Comparison of ENCODE assay signal across 19 mouse cellular contexts in genomic region chr8:54503104-54503503, GRCm38 (mm10).
"Had no signal": no experiment of that assay in that cellular context is flagged by ENCODE, and none has a peak within 500 bp of the region (broad histone marks: within the 10 kb centered on the region; RNA-seq: fewer than 3 reads in every experiment).

No protein-coding gene starts in this region.

- DNase-seq: kidney, postnatal 10 days; kidney, postnatal 36 days; layer of hippocampus, postnatal 36 days; liver, embryonic 13.5 days; lung, adult 2 months; retina, postnatal 1 day; right cerebral cortex, postnatal 25 days; spleen, adult 18-20 months; thymus, adult 18-20 months; thymus, postnatal 36 days had no signal

- H3K4me2 ChIP-seq: liver, embryonic 13.5 days; midbrain, embryonic 13.5 days; neural tube, embryonic 13.5 days; stomach, embryonic 15.5 days had no signal

- H3K9me3 ChIP-seq: liver, embryonic 13.5 days; megakaryocyte, embryonic 14.5 days; midbrain, embryonic 10.5 days; midbrain, embryonic 13.5 days; neural tube, embryonic 13.5 days; stomach, embryonic 15.5 days had no signal

- H3K36me3 ChIP-seq: liver, embryonic 13.5 days; midbrain, embryonic 10.5 days; midbrain, embryonic 13.5 days; neural tube, embryonic 13.5 days; stomach, embryonic 15.5 days had no signal

- H3K27ac ChIP-seq: left cerebral cortex, adult 2 months; liver, embryonic 13.5 days; midbrain, embryonic 10.5 days; midbrain, embryonic 13.5 days; neural tube, embryonic 13.5 days; stomach, embryonic 15.5 days had no signal

- ATAC-seq: lung, postnatal 0 days; midbrain, embryonic 13.5 days; midbrain, embryonic 16.5 days had no signal

- H3K27me3 ChIP-seq: liver, embryonic 13.5 days; megakaryocyte, embryonic 14.5 days; midbrain, embryonic 13.5 days; neural tube, embryonic 13.5 days; stomach, embryonic 15.5 days had no signal

- H3K4me3 ChIP-seq: left cerebral cortex, adult 2 months; liver, embryonic 13.5 days; megakaryocyte, embryonic 14.5 days; midbrain, embryonic 10.5 days; midbrain, embryonic 13.5 days; myocyte; neural tube, embryonic 13.5 days; stomach, embryonic 15.5 days had no signal

- H3K9ac ChIP-seq: liver, embryonic 13.5 days; midbrain, embryonic 13.5 days; neural tube, embryonic 13.5 days; stomach, embryonic 15.5 days had no signal

- H3K4me1 ChIP-seq: midbrain, embryonic 10.5 days; midbrain, embryonic 13.5 days; stomach, embryonic 15.5 days had no signal
